Mouse (Mus musculus): ENCODE measurements around the gene Spa17. TPM values are rescaled to one million over a fixed set of nuclear protein-coding genes. Genes with fewer than 3 reads are reported as not detected.

Gene Spa17
- total and polyA plus RNA-seq, 3 experiments: 0.46 to 2.6 TPM; not detected in 1

- Histone ChIP-seq H3K79me2 (ENCODE audit: control insufficient read depth, insufficient read depth, low read length, poor library complexity) (no peaks in the 10 kb centered on the region), H3K4me1 (ENCODE audit: control insufficient read depth in 1 of 2, insufficient read depth in 2 of 2, low read length in 2 of 2) (no peaks in the 10 kb centered on the region), H3K4me3 (ENCODE audit: control insufficient read depth in 1 of 2, insufficient read depth in 1 of 2, low read depth in 2 of 2, low read length in 2 of 2) (no peak overlapping the region), H3K9me3 (replicated peaks; ENCODE audit: insufficient read depth, low read length) (no peaks in the 10 kb centered on the region), H3K36me3 (ENCODE audit: control insufficient read depth in 1 of 2, insufficient read depth in 2 of 2, low read length in 2 of 2) (no peaks in the 10 kb centered on the region), H3K27me3 (ENCODE audit: control insufficient read depth in 1 of 2, insufficient read depth in 2 of 2, low read length in 2 of 2) (no peaks in the 10 kb centered on the region), H3K27ac (ENCODE audit: control insufficient read depth, low read depth, low read length) (no peak overlapping the region), H3K9ac (ENCODE audit: control insufficient read depth, low read depth, low read length, poor library complexity, severe bottlenecking) (no peak overlapping the region)
- no peak for DNase-seq (ENCODE audit: low read depth, low spot score)
- no peak for TF ChIP-seq HCFC1 (IDR thresholded peaks at IDR 0.05; ENCODE audit: low read depth, low read length)
Measured at GRCm38 (mm10) chr9:37623981-37624380, 10.5 kb upstream of the Spa17 start.

- Histone ChIP-seq H3K9ac (ENCODE audit: control insufficient read depth, low read depth, low read length, poor library complexity, severe bottlenecking) (no peak overlapping the region), H3K4me1 (ENCODE audit: control insufficient read depth in 1 of 2, insufficient read depth in 2 of 2, low read length in 2 of 2) (0 out of 4 replicates have a peak, but pooled peaks cover 0 to under 1% of the 10 kb centered on the region in 2 experiments), H3K36me3 (ENCODE audit: control insufficient read depth in 1 of 2, insufficient read depth in 2 of 2, low read length in 2 of 2) (peaks cover 0 to 4% of the 10 kb centered on the region in 2 experiments; a peak in 2 of 4 replicates), H3K79me2 (ENCODE audit: control insufficient read depth, insufficient read depth, low read length, poor library complexity) (no peaks in the 10 kb centered on the region), H3K9me3 (replicated peaks; ENCODE audit: insufficient read depth, low read length) (no peaks in the 10 kb centered on the region), H3K27me3 (ENCODE audit: control insufficient read depth in 1 of 2, insufficient read depth in 2 of 2, low read length in 2 of 2) (no peaks in the 10 kb centered on the region), H3K27ac (ENCODE audit: control insufficient read depth, low read depth, low read length) (no peak overlapping the region), H3K4me3 (ENCODE audit: control insufficient read depth in 1 of 2, insufficient read depth in 1 of 2, low read depth in 2 of 2, low read length in 2 of 2) (no peak overlapping the region)
- TF ChIP-seq GATA1 (IDR thresholded peaks at IDR 0.05; ENCODE audit: low read depth, low read length): no peak
- TF ChIP-seq JUND (IDR thresholded peaks at IDR 0.05; ENCODE audit: low read depth, low read length): no peak
- TF ChIP-seq NRF1 (IDR thresholded peaks at IDR 0.05; ENCODE audit: insufficient read depth, low read depth, low read length, poor library complexity, severe bottlenecking): no peak
- no peak for TF ChIP-seq MYB (IDR thresholded peaks at IDR 0.05; ENCODE audit: low read depth, low read length)
- TF ChIP-seq NELFE (IDR thresholded peaks at IDR 0.05; ENCODE audit: low read depth, low read length): no peak
- no peak for TF ChIP-seq MAFK (IDR thresholded peaks at IDR 0.05; ENCODE audit: borderline replicate concordance, low read depth, low read length)
- TF ChIP-seq MEF2A (IDR thresholded peaks at IDR 0.05; ENCODE audit: extremely low read depth, insufficient replicate concordance, low read depth, low read length, poor library complexity, severe bottlenecking): no peak
- TF ChIP-seq POLR2AphosphoS5 (IDR thresholded peaks at IDR 0.05; ENCODE audit: borderline replicate concordance, low read depth, low read length): no peak
- TF ChIP-seq TAL1 (IDR thresholded peaks at IDR 0.05; ENCODE audit: low read length): no peak
- TF ChIP-seq CHD2 (IDR thresholded peaks at IDR 0.05; ENCODE audit: low read length): no peak
- no peak for TF ChIP-seq CHD1 (IDR thresholded peaks at IDR 0.05; ENCODE audit: low read depth, low read length)
- no peak for TF ChIP-seq E2F4 (IDR thresholded peaks at IDR 0.05; ENCODE audit: borderline replicate concordance, low read depth, low read length)
- TF ChIP-seq POLR2AphosphoS2 (IDR thresholded peaks at IDR 0.05; ENCODE audit: low read length): no peak
- TF ChIP-seq UBTF (IDR thresholded peaks at IDR 0.05; ENCODE audit: borderline replicate concordance, insufficient read depth, low read depth, low read length): no peak
- TF ChIP-seq RAD21 (IDR thresholded peaks at IDR 0.05; ENCODE audit: low read depth, low read length): no peak
- TF ChIP-seq ETS1 (IDR thresholded peaks at IDR 0.05; ENCODE audit: low read depth, low read length): no peak
- TF ChIP-seq POLR2A (IDR thresholded peaks at IDR 0.05; ENCODE audit: control insufficient read depth in 1 of 2, insufficient read depth in 1 of 2, low read depth in 1 of 2, low read length in 2 of 2, poor library complexity in 1 of 2): no peak
- no peak for TF ChIP-seq EP300 (IDR thresholded peaks at IDR 0.05; ENCODE audit: low read depth in 1 of 2, low read length in 2 of 2)
- no peak for TF ChIP-seq MAX (IDR thresholded peaks at IDR 0.05; ENCODE audit: low read length)
- TF ChIP-seq ELF1 (IDR thresholded peaks at IDR 0.05; ENCODE audit: low read depth, low read length): no peak
- DNase-seq (ENCODE audit: low read depth, low spot score): no peak
Measured at GRCm38 (mm10) chr9:37621290-37621689, 7.8 kb upstream of the Spa17 start.
